Mouse (Mus musculus) cerebellum, adult (tissue): ENCODE measurements around the gene Plcg2.
A peak's percentile ranks its signal among the peaks of the same experiment; 100 is the strongest.

Experiments
- ATAC-seq: cut with Nextera tagmentation; 2 replicates; pipeline ENCODE4 v1.9.2; 2017; ENCODE audit warnings: mild to moderate bottlenecking, moderate library complexity, mixed read lengths; ENCODE audit not compliant: insufficient number of reproducible peaks, low FRiP score, low TSS enrichment

Plcg2 gene

GRCm38 (mm10) chr8:117543789-117544188 lies 45.7 kb downstream of the Plcg2 start:
- ATAC-seq, result no peak

GRCm38 (mm10) chr8:117545043-117545442 lies 47.0 kb downstream of the Plcg2 start:
- ATAC-seq, result no peak

GRCm38 (mm10) chr8:117546386-117546785 lies 48.3 kb downstream of the Plcg2 start:
- ATAC-seq, result no peak

GRCm38 (mm10) chr8:117547945-117548344 lies 49.9 kb downstream of the Plcg2 start:
- no peak for ATAC-seq

- ATAC-seq, result no peak
Observed at GRCm38 (mm10) chr8:117548453-117548852, 50.4 kb downstream of the Plcg2 start.

- no peak for ATAC-seq
Observed at GRCm38 (mm10) chr8:117550529-117550928, 52.4 kb downstream of the Plcg2 start.

- ATAC-seq, result no peak
Observed at GRCm38 (mm10) chr8:117561014-117561413, 62.9 kb downstream of the Plcg2 start.

- no peak for ATAC-seq
Observed at GRCm38 (mm10) chr8:117561735-117562361, 63.8 kb downstream of the Plcg2 start.

- no peak for ATAC-seq
Observed at GRCm38 (mm10) chr8:117562445-117563014, 64.4 kb downstream of the Plcg2 start.

GRCm38 (mm10) chr8:117569409-117569808 lies 71.3 kb downstream of the Plcg2 start:
- ATAC-seq, result 0 out of 2 replicates have a peak, but pooled peaks have one; percentile 46

GRCm38 (mm10) chr8:117576291-117576785 lies 78.2 kb downstream of the Plcg2 start:
- ATAC-seq, result no peak

- ATAC-seq, result no peak
Observed at GRCm38 (mm10) chr8:117577059-117577458, 79.0 kb downstream of the Plcg2 start.

- no peak for ATAC-seq
Observed at GRCm38 (mm10) chr8:117577883-117578282, 79.8 kb downstream of the Plcg2 start.

GRCm38 (mm10) chr8:117578856-117579255 lies 80.8 kb downstream of the Plcg2 start:
- no peak for ATAC-seq

GRCm38 (mm10) chr8:117593862-117594261 lies 95.8 kb downstream of the Plcg2 start:
- ATAC-seq, result no peak

GRCm38 (mm10) chr8:117595001-117595400 lies 96.9 kb downstream of the Plcg2 start:
- no peak for ATAC-seq

- no peak for ATAC-seq
Observed at GRCm38 (mm10) chr8:117596777-117597176, 98.7 kb downstream of the Plcg2 start.

GRCm38 (mm10) chr8:117600839-117601238 lies 102.7 kb downstream of the Plcg2 start:
- no peak for ATAC-seq

- ATAC-seq, result no peak
Observed at GRCm38 (mm10) chr8:117604101-117604500, 106.0 kb downstream of the Plcg2 start.

- peak; percentile 54; the same call in 1 of the 2 replicates for ATAC-seq
Observed at GRCm38 (mm10) chr8:117604671-117605070, 106.6 kb downstream of the Plcg2 start.

- ATAC-seq, result no peak
Observed at GRCm38 (mm10) chr8:117605201-117605600, 107.1 kb downstream of the Plcg2 start.

- no peak for ATAC-seq
Observed at GRCm38 (mm10) chr8:117610506-117610905, 112.4 kb downstream of the Plcg2 start.
